In genomic region chr17:46161179-46161578, GRCm38 (mm10) we compare ENCODE assay signal across 8 mouse cellular contexts. TPM values are rescaled to one million over a fixed set of nuclear protein-coding genes. Genes with fewer than 3 reads are reported as not detected.
DNase-seq lines count a peak whose midpoint lies in the region; ATAC-seq and TF ChIP-seq lines count a peak whose summit lies in the region.

No protein-coding gene starts in this region.

- peak overlapping the region; percentile 70 for H3K9ac ChIP-seq in kidney, postnatal 0 days (ENCODE audit: low read depth, low read length)
- H3K9ac ChIP-seq in hindbrain, embryonic 11.5 days (ENCODE audit: low read depth, low read length) = peak overlapping the region; percentile 79

- H3K9me3 ChIP-seq in kidney, postnatal 0 days (replicated peaks; ENCODE audit: low read length) = no peaks in the 10 kb centered on the region
- no peaks in the 10 kb centered on the region for H3K9me3 ChIP-seq in hindbrain, embryonic 11.5 days (ENCODE audit: control insufficient read depth, low read length)

- ATAC-seq in kidney, postnatal 0 days (replicated peaks; ENCODE audit: low FRiP score, low read depth) = peak; percentile 22; the same call in 1 of the 2 replicates
- peak; percentile 43 for ATAC-seq in hindbrain, embryonic 11.5 days (ENCODE audit: low FRiP score)

- H3K4me1 ChIP-seq in kidney, postnatal 0 days (replicated peaks; ENCODE audit: insufficient read depth, low read length) = peaks cover 9% of the 10 kb centered on the region; the same call in 1 of the 2 replicates
- H3K4me1 ChIP-seq in hindbrain, embryonic 11.5 days (replicated peaks; ENCODE audit: control insufficient read depth, insufficient read depth, low read length) = 0 out of 2 replicates have a peak, but pooled peaks cover 3% of the 10 kb centered on the region

- under 1% methylated on average over 19 of the region's 19 CpGs for WGBS in kidney, postnatal 0 days
- 2% methylated on average over 19 of the region's 19 CpGs for WGBS in hindbrain, embryonic 11.5 days

- H3K4me3 ChIP-seq in kidney, postnatal 0 days (replicated peaks; ENCODE audit: low read depth, low read length) = peak overlapping the region; percentile 70
- peak overlapping the region; percentile 71 for H3K4me3 ChIP-seq in hindbrain, embryonic 11.5 days (ENCODE audit: low read depth, low read length)

- H3K27me3 ChIP-seq in kidney, postnatal 0 days (ENCODE audit: insufficient read depth, low read length) = no peaks in the 10 kb centered on the region
- H3K27me3 ChIP-seq in hindbrain, embryonic 11.5 days (ENCODE audit: control insufficient read depth, insufficient read depth, low read length) = no peaks in the 10 kb centered on the region

- peak; percentile 78 for DNase-seq in kidney, postnatal 0 days (ENCODE audit: low spot score)
- no peak for DNase-seq in kidney, adult 9 months
- DNase-seq in brain, embryonic 14.5 days (ENCODE audit: low read depth) = peak; percentile 61
- peak; percentile 70 for DNase-seq in hindbrain, embryonic 11.5 days (ENCODE audit: low spot score)
- peak; percentile 21 for DNase-seq in lung, postnatal 36 days
- DNase-seq in cerebellum, adult 18-20 months = no peak
- DNase-seq in layer of hippocampus, postnatal 36 days = no peak
- no peak for DNase-seq in cerebellum, postnatal 25 days

- H3K36me3 ChIP-seq in kidney, postnatal 0 days (ENCODE audit: insufficient read depth, low read length) = peaks cover 22% of the 10 kb centered on the region
- H3K36me3 ChIP-seq in hindbrain, embryonic 11.5 days (ENCODE audit: control insufficient read depth, insufficient read depth, low read length) = 0 out of 2 replicates have a peak, but pooled peaks cover 2% of the 10 kb centered on the region

- TF ChIP-seq CTCF in kidney, postnatal 0 days (IDR thresholded peaks at IDR 0.05; ENCODE audit: low read depth) = no peak
- no peak for TF ChIP-seq CTCF in brain, embryonic 14.5 days (IDR thresholded peaks at IDR 0.05; ENCODE audit: borderline replicate concordance, extremely low read depth, insufficient read depth, insufficient read length)

- H3K27ac ChIP-seq in kidney, postnatal 0 days = peak overlapping the region; percentile 80
- H3K27ac ChIP-seq in hindbrain, embryonic 11.5 days (ENCODE audit: low read depth, low read length) = peak overlapping the region; percentile 48; the same call in 1 of the 2 replicates

- H3K4me2 ChIP-seq in kidney, postnatal 0 days (ENCODE audit: low read length) = peak overlapping the region; percentile 63
- peak overlapping the region; percentile 42 for H3K4me2 ChIP-seq in hindbrain, embryonic 11.5 days (replicated peaks; ENCODE audit: low read depth, low read length)

- no peak for TF ChIP-seq POLR2A in brain, embryonic 14.5 days (IDR thresholded peaks at IDR 0.05; ENCODE audit: borderline replicate concordance, extremely low read depth, insufficient read depth, insufficient read length, poor library complexity, severe bottlenecking)

RNA-seq across cellular contexts. Expression of gene Gtpbp2, which starts 0.3 kb away (rescaled TPM):
- 25.4 and 26.3 TPM in 2 replicates for polyA plus RNA-seq in kidney, postnatal 0 days (2015; fragmentation: Nextera tagmentation; extraction: Ambion mirVana)
- 169 and 209 TPM in 2 replicates for polyA plus RNA-seq in brain, embryonic 14.5 days (2012; rRNA removed)
- polyA plus RNA-seq in hindbrain, embryonic 11.5 days (2014; fragmentation: Nextera tagmentation; extraction: Ambion mirVana) = 23.3 and 27.2 TPM in 2 replicates
- total RNA-seq in layer of hippocampus, postnatal 36 days (2021) = 100 to 1,000 TPM; 123 to 137 TPM

RNA-seq across cellular contexts. Expression of gene Mad2l1bp, which starts 7.8 kb away (rescaled TPM):
- polyA plus RNA-seq in kidney, postnatal 0 days (2015; fragmentation: Nextera tagmentation; extraction: Ambion mirVana) = 32.4 and 35.6 TPM in 2 replicates
- polyA plus RNA-seq in brain, embryonic 14.5 days (2012; rRNA removed) = 20.4 and 28.4 TPM in 2 replicates
- polyA plus RNA-seq in hindbrain, embryonic 11.5 days (2014; fragmentation: Nextera tagmentation; extraction: Ambion mirVana) = 37.9 and 38.0 TPM in 2 replicates
- 10 to 100 TPM in 1 of 2 experiments, 1 to 10 TPM in 1; 10.0 to 10.4 TPM for total RNA-seq in layer of hippocampus, postnatal 36 days (2021)

RNA-seq across cellular contexts. Expression of gene Rsph9, which starts 17.2 kb away (rescaled TPM):
- 18.8 and 19.8 TPM in 2 replicates for polyA plus RNA-seq in kidney, postnatal 0 days (2015; fragmentation: Nextera tagmentation; extraction: Ambion mirVana)
- polyA plus RNA-seq in brain, embryonic 14.5 days (2012; rRNA removed) = 32.5 and 35.7 TPM in 2 replicates
- 17.6 and 20.1 TPM in 2 replicates for polyA plus RNA-seq in hindbrain, embryonic 11.5 days (2014; fragmentation: Nextera tagmentation; extraction: Ambion mirVana)
- 10 to 100 TPM; 25.5 to 25.6 TPM for total RNA-seq in layer of hippocampus, postnatal 36 days (2021)

RNA-seq across cellular contexts. Expression of gene Polh, which starts 41.3 kb away (rescaled TPM):
- 10.5 and 11.1 TPM in 2 replicates for polyA plus RNA-seq in kidney, postnatal 0 days (2015; fragmentation: Nextera tagmentation; extraction: Ambion mirVana)
- polyA plus RNA-seq in brain, embryonic 14.5 days (2012; rRNA removed) = 10.8 and 11.0 TPM in 2 replicates
- polyA plus RNA-seq in hindbrain, embryonic 11.5 days (2014; fragmentation: Nextera tagmentation; extraction: Ambion mirVana) = 10.4 and 10.7 TPM in 2 replicates
- 1 to 10 TPM; 5.5 to 5.8 TPM for total RNA-seq in layer of hippocampus, postnatal 36 days (2021)

RNA-seq across cellular contexts. Expression of gene Xpo5, which starts 41.4 kb away (rescaled TPM):
- 23.3 and 26.7 TPM in 2 replicates for polyA plus RNA-seq in kidney, postnatal 0 days (2015; fragmentation: Nextera tagmentation; extraction: Ambion mirVana)
- 57.0 and 58.5 TPM in 2 replicates for polyA plus RNA-seq in brain, embryonic 14.5 days (2012; rRNA removed)
- 60.6 and 69.1 TPM in 2 replicates for polyA plus RNA-seq in hindbrain, embryonic 11.5 days (2014; fragmentation: Nextera tagmentation; extraction: Ambion mirVana)
- 10 to 100 TPM; 47.9 to 49.7 TPM for total RNA-seq in layer of hippocampus, postnatal 36 days (2021)

Comparison
In these comparisons a context has a peak if more than half of its experiments do, and no peak if none do; other contexts are left out.
1. DNase-seq: peak in kidney, postnatal 0 days (single experiment), brain, embryonic 14.5 days (single experiment), hindbrain, embryonic 11.5 days (single experiment) and lung, postnatal 36 days (single experiment); none in kidney, adult 9 months (single experiment), cerebellum, adult 18-20 months (0 of 2), layer of hippocampus, postnatal 36 days (0 of 2) and cerebellum, postnatal 25 days (0 of 2).